Mouse (Mus musculus): ENCODE results near the gene Dbi. TPM values are rescaled to one million over a fixed set of nuclear protein-coding genes. Genes with fewer than 3 reads are reported as not detected.

The Dbi gene
- polyA plus RNA-seq, 1 experiment = 247 TPM

GRCm38 (mm10) chr1:120072900-120073299, 48.0 kb downstream of the Dbi start:
- 17% methylated on average over 16 of the region's 16 CpGs for WGBS
- H3K36me3 ChIP-seq (ENCODE audit: control insufficient read depth, insufficient read depth, low read length) = no peaks in the 10 kb centered on the region
- no peak overlapping the region for H3K27ac ChIP-seq (ENCODE audit: control insufficient read depth, insufficient read depth, low read length)
- no peak for DNase-seq
- no peak for TF ChIP-seq CTCF (IDR thresholded peaks at IDR 0.05; ENCODE audit: borderline replicate concordance, control insufficient read depth, extremely low read depth, insufficient read depth, low read length, poor library complexity)
- TF ChIP-seq POLR2A (IDR thresholded peaks at IDR 0.05; ENCODE audit: control insufficient read depth, extremely low read depth, insufficient read depth, low read length, poor library complexity) = no peak
- no peak overlapping the region for H3K4me3 ChIP-seq (ENCODE audit: control insufficient read depth, insufficient read depth, low read length)
- peaks cover 12% of the 10 kb centered on the region; the same call in 1 of the 2 replicates for H3K27me3 ChIP-seq (ENCODE audit: control insufficient read depth, insufficient read depth, low read length)
- H3K4me1 ChIP-seq (replicated peaks; ENCODE audit: control insufficient read depth, insufficient read depth, low read length) = 0 out of 2 replicates have a peak, but pooled peaks cover 5% of the 10 kb centered on the region

GRCm38 (mm10) chr1:120071133-120071532, 49.7 kb downstream of the Dbi start:
- Histone ChIP-seq H3K27ac (ENCODE audit: control insufficient read depth, insufficient read depth, low read length) (no peak overlapping the region), H3K27me3 (ENCODE audit: control insufficient read depth, insufficient read depth, low read length) (peaks cover 12% of the 10 kb centered on the region; the same call in 1 of the 2 replicates), H3K4me3 (ENCODE audit: control insufficient read depth, insufficient read depth, low read length) (no peak overlapping the region), H3K4me1 (replicated peaks; ENCODE audit: control insufficient read depth, insufficient read depth, low read length) (0 out of 2 replicates have a peak, but pooled peaks cover 5% of the 10 kb centered on the region), H3K36me3 (ENCODE audit: control insufficient read depth, insufficient read depth, low read length) (no peaks in the 10 kb centered on the region)
- no peak for DNase-seq
- no peak for TF ChIP-seq CTCF (IDR thresholded peaks at IDR 0.05; ENCODE audit: borderline replicate concordance, control insufficient read depth, extremely low read depth, insufficient read depth, low read length, poor library complexity)
- TF ChIP-seq POLR2A (IDR thresholded peaks at IDR 0.05; ENCODE audit: control insufficient read depth, extremely low read depth, insufficient read depth, low read length, poor library complexity) = no peak
- WGBS = over 99% methylated on average over 4 of the region's 4 CpGs

DNA sequence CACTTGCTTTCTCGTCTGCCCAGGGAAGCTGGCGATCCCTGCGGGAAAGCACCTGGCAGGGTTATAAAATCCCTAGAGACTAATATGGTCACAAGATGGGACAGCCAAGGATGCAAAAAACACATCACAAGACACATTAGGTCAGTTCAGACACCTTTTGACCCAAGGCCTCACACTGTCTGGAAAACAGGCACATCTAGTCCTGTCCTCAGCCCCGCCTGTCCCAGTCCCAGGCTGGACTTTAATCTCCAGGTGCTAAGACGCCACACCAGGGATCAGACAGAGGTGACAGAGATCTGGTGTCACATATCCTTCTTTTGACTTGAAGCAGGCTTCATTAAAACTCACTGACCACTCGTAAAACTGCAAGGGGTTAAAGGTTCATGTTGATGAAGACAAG, 50.7 kb downstream of the Dbi start:
- Histone ChIP-seq H3K27me3 (ENCODE audit: control insufficient read depth, insufficient read depth, low read length) (peaks cover 12% of the 10 kb centered on the region; the same call in 1 of the 2 replicates), H3K4me1 (replicated peaks; ENCODE audit: control insufficient read depth, insufficient read depth, low read length) (0 out of 2 replicates have a peak, but pooled peaks cover 5% of the 10 kb centered on the region), H3K36me3 (ENCODE audit: control insufficient read depth, insufficient read depth, low read length) (no peaks in the 10 kb centered on the region), H3K27ac (ENCODE audit: control insufficient read depth, insufficient read depth, low read length) (no peak overlapping the region), H3K4me3 (ENCODE audit: control insufficient read depth, insufficient read depth, low read length) (no peak overlapping the region)
- WGBS = 97% methylated on average over 6 of the region's 6 CpGs
- no peak for DNase-seq
- TF ChIP-seq POLR2A (IDR thresholded peaks at IDR 0.05; ENCODE audit: control insufficient read depth, extremely low read depth, insufficient read depth, low read length, poor library complexity) = no peak
- no peak for TF ChIP-seq CTCF (IDR thresholded peaks at IDR 0.05; ENCODE audit: borderline replicate concordance, control insufficient read depth, extremely low read depth, insufficient read depth, low read length, poor library complexity)

DNA sequence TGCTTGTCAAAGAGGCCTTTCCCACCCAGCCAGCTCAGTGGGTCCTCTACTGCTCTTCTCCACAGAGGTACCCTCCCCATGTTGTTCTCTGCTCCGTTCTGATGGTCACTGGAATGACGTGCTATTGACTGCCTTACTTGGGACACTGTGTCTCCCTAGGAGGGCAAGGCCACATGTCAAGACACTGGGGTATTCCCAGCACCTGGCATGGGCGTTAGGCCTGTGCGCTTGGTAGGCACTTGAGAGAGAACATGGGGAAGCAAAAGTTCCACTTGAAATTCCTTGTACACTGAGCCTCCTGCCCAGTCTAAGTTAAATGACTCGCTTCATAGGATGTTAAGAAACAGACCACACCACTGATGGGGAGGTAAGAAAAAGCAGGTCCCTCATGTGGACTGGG, 51.8 kb downstream of the Dbi start:
- TF ChIP-seq POLR2A (IDR thresholded peaks at IDR 0.05; ENCODE audit: control insufficient read depth, extremely low read depth, insufficient read depth, low read length, poor library complexity) = no peak
- TF ChIP-seq CTCF (IDR thresholded peaks at IDR 0.05; ENCODE audit: borderline replicate concordance, control insufficient read depth, extremely low read depth, insufficient read depth, low read length, poor library complexity) = no peak
- 0 out of 2 replicates have a peak, but pooled peaks cover 5% of the 10 kb centered on the region for H3K4me1 ChIP-seq (replicated peaks; ENCODE audit: control insufficient read depth, insufficient read depth, low read length)
- DNase-seq = no peak
- 96% methylated on average over 5 of the region's 5 CpGs for WGBS
- H3K27me3 ChIP-seq (ENCODE audit: control insufficient read depth, insufficient read depth, low read length) = peaks cover 12% of the 10 kb centered on the region; the same call in 1 of the 2 replicates
- no peak overlapping the region for H3K4me3 ChIP-seq (ENCODE audit: control insufficient read depth, insufficient read depth, low read length)
- H3K36me3 ChIP-seq (ENCODE audit: control insufficient read depth, insufficient read depth, low read length) = no peaks in the 10 kb centered on the region
- H3K27ac ChIP-seq (ENCODE audit: control insufficient read depth, insufficient read depth, low read length) = no peak overlapping the region

DNA sequence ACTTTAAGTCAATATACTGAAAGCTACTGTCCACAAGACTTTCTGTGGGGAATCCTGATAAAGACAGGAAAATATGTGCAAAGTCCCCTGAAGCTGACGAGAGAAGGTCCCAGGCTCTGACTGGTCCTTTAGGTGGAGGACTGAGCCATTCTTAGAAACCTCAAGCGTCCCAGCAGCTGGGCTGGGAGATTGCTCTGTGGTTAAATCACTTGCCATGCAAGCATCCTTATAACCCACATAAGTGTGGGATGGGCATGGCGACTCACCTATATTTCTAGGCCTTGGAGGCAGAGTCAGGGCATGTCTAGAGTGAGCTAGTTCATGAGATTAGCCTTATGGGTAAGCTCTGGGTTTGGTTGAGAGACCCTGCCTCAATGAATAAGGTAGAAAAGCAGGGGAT, 54.3 kb downstream of the Dbi start:
- Histone ChIP-seq H3K36me3 (ENCODE audit: control insufficient read depth, insufficient read depth, low read length) (no peaks in the 10 kb centered on the region), H3K4me3 (ENCODE audit: control insufficient read depth, insufficient read depth, low read length) (no peak overlapping the region), H3K27me3 (ENCODE audit: control insufficient read depth, insufficient read depth, low read length) (no peaks in the 10 kb centered on the region), H3K4me1 (replicated peaks; ENCODE audit: control insufficient read depth, insufficient read depth, low read length) (no peaks in the 10 kb centered on the region), H3K27ac (ENCODE audit: control insufficient read depth, insufficient read depth, low read length) (no peak overlapping the region)
- DNase-seq = no peak
- 32% methylated on average over 3 of the region's 3 CpGs for WGBS
- TF ChIP-seq CTCF (IDR thresholded peaks at IDR 0.05; ENCODE audit: borderline replicate concordance, control insufficient read depth, extremely low read depth, insufficient read depth, low read length, poor library complexity) (no peak), POLR2A (IDR thresholded peaks at IDR 0.05; ENCODE audit: control insufficient read depth, extremely low read depth, insufficient read depth, low read length, poor library complexity) (no peak)

- TF ChIP-seq POLR2A (IDR thresholded peaks at IDR 0.05; ENCODE audit: control insufficient read depth, extremely low read depth, insufficient read depth, low read length, poor library complexity) = no peak
- Histone ChIP-seq H3K36me3 (ENCODE audit: control insufficient read depth, insufficient read depth, low read length) (no peaks in the 10 kb centered on the region), H3K4me1 (replicated peaks; ENCODE audit: control insufficient read depth, insufficient read depth, low read length) (no peaks in the 10 kb centered on the region), H3K27me3 (ENCODE audit: control insufficient read depth, insufficient read depth, low read length) (no peaks in the 10 kb centered on the region), H3K4me3 (ENCODE audit: control insufficient read depth, insufficient read depth, low read length) (no peak overlapping the region), H3K27ac (ENCODE audit: control insufficient read depth, insufficient read depth, low read length) (no peak overlapping the region)
- WGBS = 92% methylated on average over 8 of the region's 8 CpGs
- no peak for DNase-seq
Observed at GRCm38 (mm10) chr1:120066159-120066558, 54.7 kb downstream of the Dbi start.

Data from thymus, adult 2 months (tissue).